Mouse (Mus musculus) spleen, adult 2 months (tissue): ENCODE data around the gene Cenpn. TPM values are rescaled to one million over a fixed set of nuclear protein-coding genes. Genes with fewer than 3 reads are reported as not detected.

ENCODE experiments used
- DNase-seq, 2 experiments: peaks; one replicate each; pipeline versions ENCODE4 v3.0.0 to v3.0.0-alpha.2; 2012 to 2021; ENCODE audit warnings: low spot score in 2 of 2, low read depth in 1 of 2
- H3K27ac ChIP-seq: fragments of 200-500 bp; 2 replicates; pipeline ENCODE4 v1.5.1; 2012; ENCODE audit warnings: low read length, inconsistent platforms; ENCODE audit not compliant: insufficient read depth
- H3K27me3 ChIP-seq: fragments of 200-500 bp; 2 replicates; pipeline ENCODE4 v1.6.1; 2012; ENCODE audit warnings: mild to moderate bottlenecking, moderate library complexity, low read length, inconsistent platforms; ENCODE audit not compliant: control insufficient read depth, insufficient read depth
- H3K36me3 ChIP-seq: fragments of 200-500 bp; 2 replicates; pipeline ENCODE4 v1.6.1; 2012; ENCODE audit warnings: mild to moderate bottlenecking, low read length, inconsistent platforms; ENCODE audit not compliant: control insufficient read depth, insufficient read depth
- H3K4me1 ChIP-seq: fragments of 200-500 bp; 2 replicates; pipeline ENCODE4 v1.6.1; 2011; ENCODE audit warnings: inconsistent platforms; ENCODE audit not compliant: control insufficient read depth, insufficient read depth, insufficient read length
- H3K4me3 ChIP-seq: fragments of 200-500 bp; 2 replicates; pipeline ENCODE4 v1.5.1; 2011; ENCODE audit warnings: mild to moderate bottlenecking, inconsistent platforms; ENCODE audit not compliant: insufficient read depth, insufficient read length; ENCODE audit errors: extremely low read depth
- CTCF ChIP-seq: fragments of 200-500 bp; IDR thresholded peaks from 2 replicates; pipeline ENCODE4 v1.5.1; 2011; ENCODE audit warnings: mild to moderate bottlenecking, inconsistent platforms; ENCODE audit not compliant: insufficient read depth, insufficient read length, insufficient replicate concordance; ENCODE audit errors: extremely low read depth
- POLR2A ChIP-seq: fragments of 200-500 bp; IDR thresholded peaks from 2 replicates; pipeline ENCODE4 v1.6.1; 2011; ENCODE audit warnings: low read depth, low read length, inconsistent platforms
- WGBS: fragments of 180-500 bp; shearing (Covaris S2); methylation state at CpG from one replicate; pipeline ENCODE4 v1.1.7; 2018; 5-methylcytosine and 5-hydroxymethylcytosine counted together
- polyA plus RNA-seq: library from polyadenylated mRNA; depleted of rRNA; stranded (reverse); fragments of >200 nt; gene quantifications from 2 replicates; pipeline ENCODE4 v1.2.3, GENCODE M21; 2012

Cenpn gene
- polyA plus RNA-seq, 1 experiment, result 2.2 TPM

GRCm38 (mm10) chr8:116935506-116935905 lies 14.0 kb downstream of the Cenpn start:
- no peak overlapping the region for H3K4me3 ChIP-seq

GRCm38 (mm10) chr8:116942284-116943058 lies 20.9 kb downstream of the Cenpn start:
- Histone ChIP-seq H3K4me3 (no peak overlapping the region), H3K27ac (no peak overlapping the region)
- 77% methylated on average over 12 of the region's 12 CpGs for WGBS

More at GRCm38 (mm10) chr8:116935506-116935905, 14.0 kb downstream of the Cenpn start:
- no peak for DNase-seq
- Histone ChIP-seq H3K4me1 (no peaks in the 10 kb centered on the region), H3K27me3 (no peaks in the 10 kb centered on the region), H3K36me3 (no peaks in the 10 kb centered on the region), H3K27ac (no peak overlapping the region)
- TF ChIP-seq POLR2A, result no peak
- WGBS, result 84% methylated on average over 6 of the region's 6 CpGs

GRCm38 (mm10) chr8:116943161-116943554 lies 21.6 kb downstream of the Cenpn start, which contains the start of gene Atmin:
Gene Atmin, plus strand, starts transcription at chr8:116943393.
- H3K27ac ChIP-seq, result peak within 1 kb of the TSS; percentile 39; the same call in 1 of the 2 replicates
- WGBS, result 1% methylated on average over 46 of the region's 46 CpGs
- no peaks in the 10 kb centered on the region for H3K27me3 ChIP-seq
- H3K4me3 ChIP-seq, result peak within 1 kb of the TSS; percentile 99
- H3K4me1 ChIP-seq, result peaks cover 20% of the 10 kb centered on the region
- H3K36me3 ChIP-seq, result no peaks in the 10 kb centered on the region
- TF ChIP-seq CTCF (peak; percentile 70; the same call in 1 of the 2 replicates), POLR2A (0 out of 2 replicates have a peak, but pooled peaks have one; percentile 10)
- DNase-seq, result peak; percentile 64 to 82

More at GRCm38 (mm10) chr8:116942284-116943058, 20.9 kb downstream of the Cenpn start:
- TF ChIP-seq CTCF (no peak), POLR2A (no peak)
- no peak for DNase-seq
- peaks cover 16% of the 10 kb centered on the region for H3K4me1 ChIP-seq
- no peaks in the 10 kb centered on the region for H3K27me3 ChIP-seq
- no peaks in the 10 kb centered on the region for H3K36me3 ChIP-seq

- H3K27me3 ChIP-seq, result no peaks in the 10 kb centered on the region
- peaks cover 20% of the 10 kb centered on the region for H3K4me1 ChIP-seq
- no peaks in the 10 kb centered on the region for H3K36me3 ChIP-seq
- 1% methylated on average over 61 of the region's 62 CpGs for WGBS
- DNase-seq, result peak in 1 of 2 experiments; percentile 10
- H3K4me3 ChIP-seq, result peak overlapping the region; percentile 99
- H3K27ac ChIP-seq, result peak overlapping the region; percentile 39; the same call in 1 of the 2 replicates
- TF ChIP-seq CTCF (no peak), POLR2A (no peak)
Measured at GRCm38 (mm10) chr8:116943555-116944384, 22.2 kb downstream of the Cenpn start.

- no peaks in the 10 kb centered on the region for H3K27me3 ChIP-seq
- WGBS, result 4% methylated on average over 4 of the region's 4 CpGs
- no peak for DNase-seq
- no peak overlapping the region for H3K27ac ChIP-seq
- no peaks in the 10 kb centered on the region for H3K36me3 ChIP-seq
- H3K4me3 ChIP-seq, result peak overlapping the region; percentile 99
- TF ChIP-seq POLR2A (no peak), CTCF (no peak)
- peaks cover 20% of the 10 kb centered on the region for H3K4me1 ChIP-seq
Measured at GRCm38 (mm10) chr8:116944385-116944696, 22.8 kb downstream of the Cenpn start.

GRCm38 (mm10) chr8:116945169-116945910 lies 23.8 kb downstream of the Cenpn start:
- H3K36me3 ChIP-seq, result no peaks in the 10 kb centered on the region
- no peak overlapping the region for H3K4me3 ChIP-seq
- H3K4me1 ChIP-seq, result peaks cover 20% of the 10 kb centered on the region
- no peaks in the 10 kb centered on the region for H3K27me3 ChIP-seq
- WGBS, result 82% methylated on average over 9 of the region's 9 CpGs
- no peak for DNase-seq
- no peak overlapping the region for H3K27ac ChIP-seq
- TF ChIP-seq POLR2A, result no peak
- TF ChIP-seq CTCF, result no peak
